Mouse (Mus musculus): ENCODE measurements around the gene Prdm1. TPM values are rescaled to one million over a fixed set of nuclear protein-coding genes. Genes with fewer than 3 reads are reported as not detected.
A peak's percentile ranks its signal among the peaks of the same experiment; 100 is the strongest.

Prdm1 gene
- total RNA-seq, 2 experiments from 2014 or later, result 1.6 to 2.1 TPM

- peak; percentile 70 for DNase-seq
Measured at GRCm38 (mm10) chr10:44458534-44459315, 69.6 kb downstream of the Prdm1 start.

GRCm38 (mm10) chr10:44457791-44458533, 70.3 kb downstream of the Prdm1 start:
- DNase-seq, result no peak
- intact Hi-C loops (cut with DNase I), result loop anchor here (2.0 kb wide), 4 partner anchors 71 to 587 kb away; partner anchors contain the start of gene Prdm1

More at GRCm38 (mm10) chr10:44458534-44459315, 69.6 kb downstream of the Prdm1 start:
- intact Hi-C loops (cut with DNase I), result loop anchor here (2.0 kb wide), 3 partner anchors 70 to 586 kb away; partner anchors contain the start of gene Prdm1

DNA sequence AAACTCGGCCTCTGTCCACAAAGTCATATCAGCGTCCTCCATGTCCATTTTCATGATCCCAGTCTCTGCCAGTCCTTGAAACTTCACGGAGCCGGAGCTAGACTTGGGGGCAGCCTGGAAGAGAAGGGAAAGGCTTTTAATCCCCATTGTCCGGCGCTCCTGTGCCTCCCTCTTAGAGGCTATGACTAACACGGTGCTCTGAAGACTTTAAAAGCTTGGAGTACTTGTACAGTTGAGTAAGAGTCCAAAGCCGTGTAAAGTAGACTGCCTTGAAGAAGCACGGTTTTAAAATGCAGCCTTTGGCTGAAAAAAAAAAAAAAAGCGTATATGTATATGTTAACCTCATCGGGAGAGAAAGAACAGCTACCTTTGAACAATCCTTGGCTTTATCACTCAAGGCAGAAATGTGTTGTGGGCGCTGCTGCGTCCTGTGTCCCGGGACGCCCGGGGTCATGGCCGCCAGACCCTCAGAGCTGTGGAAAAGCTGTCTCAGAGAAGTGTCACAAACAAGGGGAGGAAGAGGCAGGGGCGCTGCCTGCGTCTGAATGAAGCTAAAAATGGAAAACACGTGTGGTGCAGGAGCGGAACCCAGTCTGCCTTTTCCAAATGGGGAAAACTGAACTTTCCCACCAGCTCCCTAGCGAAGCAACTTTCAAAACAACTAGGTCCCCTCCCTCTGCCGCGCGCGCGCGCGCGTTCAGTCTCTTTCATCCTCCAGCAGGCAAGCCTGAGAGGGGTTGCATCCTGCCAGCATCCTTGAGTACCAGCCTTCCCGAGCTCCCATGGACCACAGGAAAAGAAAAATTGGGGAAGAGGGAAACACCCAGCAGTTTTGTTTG, 71.3 kb downstream of the Prdm1 start:
- peak; percentile 39 to 46 for DNase-seq
- intact Hi-C loops (cut with DNase I), result loop anchor here (2.0 kb wide), 1 partner anchor 164 kb away; no protein-coding TSS in a partner anchor

DNA sequence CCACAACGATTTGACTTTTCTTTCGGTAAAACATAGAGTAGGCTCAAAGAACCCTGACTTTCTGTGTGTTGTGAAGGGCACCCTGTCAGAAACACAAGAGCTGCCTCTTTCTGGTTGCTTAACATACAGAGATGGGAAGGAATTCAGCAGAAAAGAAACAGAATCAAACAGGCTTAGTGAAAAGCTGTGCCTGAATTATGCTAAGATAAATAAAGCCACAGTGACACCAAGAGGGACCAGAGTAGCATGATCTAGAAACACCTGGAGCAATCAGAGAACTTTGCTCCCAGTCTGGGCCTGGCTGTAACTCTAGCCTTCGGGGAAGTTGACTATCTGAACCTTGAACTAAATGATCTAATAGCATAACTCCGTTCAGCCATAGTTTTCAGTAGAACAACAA, 73.5 kb downstream of the Prdm1 start:
- intact Hi-C loops (cut with DNase I), result loop anchor here (2.0 kb wide), 1 partner anchor 126 kb away; no protein-coding TSS in a partner anchor
- DNase-seq, result no peak

GRCm38 (mm10) chr10:44454111-44454510, 74.2 kb downstream of the Prdm1 start:
- intact Hi-C loops (cut with DNase I), result loop anchor here (2.0 kb wide), 1 partner anchor 125 kb away; no protein-coding TSS in a partner anchor
- DNase-seq, result no peak

- intact Hi-C loops (cut with DNase I), result no loop called here
- DNase-seq, result no peak
Measured at GRCm38 (mm10) chr10:44450835-44451234, 77.5 kb downstream of the Prdm1 start.

GRCm38 (mm10) chr10:44450108-44450507, 78.2 kb downstream of the Prdm1 start:
- intact Hi-C loops (cut with DNase I), result no loop called here
- no peak for DNase-seq

DNA sequence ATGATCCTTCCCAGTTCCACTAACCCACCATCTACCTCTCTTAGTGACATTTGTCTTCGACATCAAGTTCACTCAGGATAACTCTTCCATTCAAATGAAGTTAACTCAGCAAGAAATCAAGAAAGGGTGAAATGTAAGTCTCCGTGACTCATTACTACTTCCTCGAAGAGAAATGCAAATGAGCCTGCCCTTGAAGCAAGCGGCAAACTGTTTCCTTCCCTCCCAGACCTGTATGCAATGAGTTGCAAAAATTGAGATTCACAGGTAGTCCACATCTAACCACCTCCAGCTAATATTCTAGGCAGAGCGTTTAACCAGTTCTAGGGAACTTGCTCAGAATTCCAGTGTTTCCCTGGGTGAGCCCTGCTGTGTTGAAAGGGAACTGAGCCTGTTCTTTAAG, 78.6 kb downstream of the Prdm1 start:
- intact Hi-C loops (cut with DNase I), result loop anchor here (5.0 kb wide), 1 partner anchor 67 kb away; no protein-coding TSS in a partner anchor
- DNase-seq, result no peak

DNA sequence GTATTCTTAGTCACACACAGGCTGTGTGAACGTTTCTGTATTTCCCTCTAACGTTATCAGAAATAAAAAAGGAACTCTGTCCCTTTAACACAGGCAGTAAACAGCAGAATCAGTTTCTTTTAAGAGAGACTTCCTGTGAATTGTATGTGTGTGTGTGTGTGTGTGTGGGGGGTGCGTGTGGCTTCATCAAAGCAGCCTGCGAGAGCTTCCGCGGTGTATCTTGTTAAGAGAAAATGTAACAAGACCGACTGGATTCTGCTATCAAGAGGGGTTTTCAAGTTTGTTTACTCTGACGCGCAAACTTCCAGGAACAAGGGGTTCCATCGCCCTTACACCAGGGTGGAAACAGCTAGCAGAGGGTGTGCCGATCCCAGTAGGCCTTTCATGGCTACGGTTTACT, 80.1 kb downstream of the Prdm1 start:
- no peak for DNase-seq

GRCm38 (mm10) chr10:44447406-44448139, 80.7 kb downstream of the Prdm1 start:
- no peak for DNase-seq
- intact Hi-C loops (cut with DNase I), result loop anchor here (5.0 kb wide), 1 partner anchor 65 kb away; no protein-coding TSS in a partner anchor

More for the DNA sequence above, 80.1 kb downstream of the Prdm1 start:
- intact Hi-C loops (cut with DNase I), result loop anchor here (5.0 kb wide), 1 partner anchor 66 kb away; no protein-coding TSS in a partner anchor

DNA sequence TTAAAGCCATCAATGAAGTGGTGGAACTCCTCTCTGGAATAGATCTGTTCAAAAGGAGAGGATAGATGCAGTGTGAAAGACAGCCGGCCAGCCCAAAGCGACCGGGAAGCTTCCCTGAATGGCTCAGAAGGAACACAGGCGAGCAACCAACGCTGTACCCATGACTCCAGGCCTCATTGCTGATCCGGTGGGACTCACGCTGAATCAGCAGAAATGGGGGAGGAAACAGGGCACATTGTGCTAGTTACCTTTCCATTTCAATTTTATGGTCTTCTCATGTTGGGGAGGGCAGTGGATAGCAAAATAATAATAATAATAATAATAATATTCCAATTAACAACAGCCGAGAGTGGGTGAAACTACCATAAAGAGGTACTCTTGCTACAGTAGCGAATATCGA, 81.3 kb downstream of the Prdm1 start:
- DNase-seq, result no peak
- intact Hi-C loops (cut with DNase I), result loop anchor here (5.0 kb wide), 1 partner anchor 65 kb away; no protein-coding TSS in a partner anchor

DNA sequence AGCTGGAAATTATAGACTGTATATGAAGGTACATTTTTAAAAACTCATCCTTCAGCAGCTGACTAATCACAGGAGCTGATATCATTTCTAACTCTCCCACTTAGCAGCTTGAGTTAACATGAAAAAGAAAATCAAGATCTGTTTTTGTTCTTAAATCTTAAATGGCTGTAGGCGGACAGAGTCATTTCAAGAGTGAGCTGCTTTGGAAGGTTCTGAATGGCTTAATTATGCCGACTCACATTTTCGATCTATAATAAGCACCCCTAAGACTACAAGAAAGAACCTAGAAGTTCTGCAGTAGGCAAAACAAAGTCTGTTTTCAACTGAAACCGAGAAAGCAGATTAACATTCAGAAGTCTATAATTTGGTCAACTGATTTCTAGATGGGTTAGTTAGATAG, 83.9 kb downstream of the Prdm1 start:
- DNase-seq, result no peak
- intact Hi-C loops (cut with DNase I), result no loop called here

DNA sequence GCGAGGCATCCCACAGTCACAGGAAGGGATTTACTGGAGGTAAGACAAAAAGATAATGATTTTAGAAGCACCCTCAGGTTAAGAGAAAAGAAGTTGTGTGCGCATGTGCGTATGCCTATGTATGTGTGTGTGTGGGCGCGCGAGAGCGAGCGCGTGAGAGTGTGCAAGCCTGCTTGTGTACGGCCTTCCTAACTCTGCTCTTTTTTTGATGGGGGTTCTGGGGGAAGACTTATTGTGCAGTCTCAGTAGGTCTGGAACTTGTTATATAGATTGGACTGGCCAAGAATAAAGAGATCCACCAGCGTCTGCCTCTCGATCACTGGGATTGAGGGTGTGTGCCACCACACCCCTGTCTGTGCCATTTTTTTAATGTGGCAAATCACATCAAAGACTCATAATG, 84.6 kb downstream of the Prdm1 start:
- intact Hi-C loops (cut with DNase I), result no loop called here
- DNase-seq, result no peak

DNA sequence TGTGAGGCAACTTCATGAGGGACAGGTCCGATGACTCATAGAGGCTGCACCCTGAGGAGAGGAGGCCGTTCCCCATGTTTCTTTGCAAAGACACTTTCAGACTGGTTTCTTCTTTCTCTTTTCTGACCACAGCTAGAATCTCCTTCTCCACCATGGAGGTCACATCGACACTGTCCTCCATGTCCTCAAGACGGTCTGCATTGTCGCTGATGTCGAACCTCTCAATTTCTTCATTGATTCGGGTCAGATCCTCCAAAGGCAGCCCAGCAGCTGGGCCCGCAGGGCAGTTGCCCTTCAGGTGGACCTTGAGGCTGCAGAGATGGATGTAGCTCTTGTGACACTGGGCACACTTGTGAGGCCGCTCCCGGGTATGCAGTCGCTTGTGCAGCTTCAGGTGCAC, 88.6 kb downstream of the Prdm1 start:
- intact Hi-C loops (cut with DNase I), result no loop called here
- no peak for DNase-seq

DNA sequence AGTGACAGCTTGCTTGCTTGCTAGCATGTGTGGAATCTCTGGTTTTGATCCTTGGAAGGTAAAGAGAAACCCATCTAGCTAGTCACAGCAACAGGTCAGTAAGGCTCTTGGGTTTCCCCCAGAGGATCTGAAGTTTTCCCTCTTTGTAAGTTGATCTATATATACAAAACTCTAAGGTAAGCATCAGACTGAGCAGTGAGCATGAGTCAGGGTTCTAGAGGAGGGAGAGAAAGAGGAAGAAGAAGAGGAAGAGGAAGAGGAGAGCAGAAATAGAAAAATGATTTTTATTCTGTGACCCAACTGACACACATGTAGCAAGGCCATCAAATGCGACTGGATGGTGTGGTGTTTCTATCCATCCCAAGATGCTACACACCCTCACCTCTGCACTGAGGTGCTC, 90.7 kb downstream of the Prdm1 start:
- no peak for DNase-seq
- intact Hi-C loops (cut with DNase I), result no loop called here

DNA sequence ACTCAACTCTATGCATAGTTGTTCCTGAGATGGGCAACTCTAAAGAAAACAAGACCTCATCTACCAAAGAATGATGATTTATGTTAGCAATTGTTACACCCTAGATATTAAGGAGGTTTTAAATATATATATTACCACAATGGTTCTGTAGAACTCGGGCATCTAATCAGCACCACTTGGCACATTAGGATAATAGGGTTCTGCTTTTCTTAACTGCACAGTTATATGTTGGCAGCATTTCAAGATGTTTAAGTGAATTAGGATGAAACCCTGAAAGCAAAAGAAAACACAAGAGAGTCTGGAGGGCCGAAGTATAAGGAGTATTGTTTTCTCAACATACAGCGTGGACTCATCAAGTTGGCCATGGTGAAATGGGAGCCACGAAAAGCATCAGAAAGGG, 92.3 kb downstream of the Prdm1 start:
- intact Hi-C loops (cut with DNase I), result no loop called here
- no peak for DNase-seq

GRCm38 (mm10) chr10:44434702-44435181, 93.6 kb downstream of the Prdm1 start:
- intact Hi-C loops (cut with DNase I), result no loop called here
- no peak for DNase-seq

- intact Hi-C loops (cut with DNase I), result no loop called here
- DNase-seq, result no peak
Measured at GRCm38 (mm10) chr10:44432235-44432634, 96.1 kb downstream of the Prdm1 start.

DNA sequence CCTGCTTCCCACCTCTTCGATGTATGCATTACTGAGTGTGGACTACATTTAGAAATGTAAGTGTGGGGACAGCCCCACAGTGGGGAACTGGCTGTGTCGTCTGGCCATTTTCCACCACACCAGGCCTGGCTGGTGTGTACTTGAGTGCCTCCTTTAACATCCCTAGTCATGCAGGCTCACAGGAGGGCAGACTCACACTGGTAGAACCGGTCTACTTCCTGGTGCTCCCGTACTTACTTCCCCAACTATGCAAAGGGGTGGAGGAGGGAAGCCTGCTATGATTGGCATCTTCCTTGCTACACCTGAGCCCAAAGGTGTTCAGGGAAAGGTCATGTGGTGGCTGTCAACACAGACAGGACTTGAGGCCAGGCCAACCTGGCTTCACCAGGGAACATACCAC, 96.6 kb downstream of the Prdm1 start:
- intact Hi-C loops (cut with DNase I), result no loop called here
- DNase-seq, result no peak
